Mouse (Mus musculus): ENCODE measurements around the gene Tmco3.

DNA sequence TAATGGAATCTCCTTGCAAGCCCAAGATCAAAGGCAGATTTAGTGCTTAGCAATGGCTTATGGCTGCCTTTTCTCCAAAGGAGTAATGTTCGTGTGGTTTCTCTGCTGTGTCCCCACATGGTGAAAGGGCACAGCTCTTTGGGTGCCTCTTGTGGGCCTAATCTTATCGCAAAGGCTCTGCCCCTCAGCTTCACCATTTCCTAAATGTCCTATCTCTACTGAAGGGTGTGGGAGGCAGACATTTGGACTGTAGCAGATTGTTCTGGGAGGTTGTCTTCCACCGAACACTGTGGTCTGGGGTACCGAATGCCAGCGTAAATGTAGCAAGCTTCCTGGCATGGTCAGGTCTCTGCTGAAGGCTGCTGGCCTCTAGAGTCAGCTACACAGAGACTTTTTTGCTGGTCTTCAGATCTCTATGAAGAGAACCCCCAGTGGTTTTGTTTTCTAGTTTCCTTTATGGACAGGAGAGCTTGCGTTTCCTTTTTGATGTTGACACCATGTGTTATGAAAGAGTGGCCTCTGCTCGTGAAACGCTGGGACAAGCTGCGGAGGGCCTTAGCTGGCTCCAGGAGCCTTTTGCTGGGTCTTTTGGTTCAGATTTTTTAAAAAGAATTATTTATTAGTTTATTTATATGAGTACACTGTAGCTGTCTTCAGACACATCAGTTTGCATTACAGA, 65.3 kb downstream of the Tmco3 start:
- TF ChIP-seq CTCF (IDR thresholded peaks at IDR 0.05; ENCODE audit: control insufficient read depth, insufficient read depth, insufficient replicate concordance, low read depth, low read length) (no peak), POLR2A (IDR thresholded peaks at IDR 0.05; ENCODE audit: control insufficient read depth, low read depth, low read length) (no peak)

Measured in testis, adult 2 months (tissue).